Mouse (Mus musculus) T-helper 2 cell (primary cell): Measurements from ENCODE around the gene Ndufb11.

ENCODE experiments used
- in situ Hi-C: fragments of 300-600 bp; cut with MboI, MseI; formaldehyde crosslinking; loops from one replicate; pipeline ENCODE4 v1.15.1; 2025; ENCODE audit warnings: high pct_unique_total_duplicates

Ndufb11 gene

DNA sequence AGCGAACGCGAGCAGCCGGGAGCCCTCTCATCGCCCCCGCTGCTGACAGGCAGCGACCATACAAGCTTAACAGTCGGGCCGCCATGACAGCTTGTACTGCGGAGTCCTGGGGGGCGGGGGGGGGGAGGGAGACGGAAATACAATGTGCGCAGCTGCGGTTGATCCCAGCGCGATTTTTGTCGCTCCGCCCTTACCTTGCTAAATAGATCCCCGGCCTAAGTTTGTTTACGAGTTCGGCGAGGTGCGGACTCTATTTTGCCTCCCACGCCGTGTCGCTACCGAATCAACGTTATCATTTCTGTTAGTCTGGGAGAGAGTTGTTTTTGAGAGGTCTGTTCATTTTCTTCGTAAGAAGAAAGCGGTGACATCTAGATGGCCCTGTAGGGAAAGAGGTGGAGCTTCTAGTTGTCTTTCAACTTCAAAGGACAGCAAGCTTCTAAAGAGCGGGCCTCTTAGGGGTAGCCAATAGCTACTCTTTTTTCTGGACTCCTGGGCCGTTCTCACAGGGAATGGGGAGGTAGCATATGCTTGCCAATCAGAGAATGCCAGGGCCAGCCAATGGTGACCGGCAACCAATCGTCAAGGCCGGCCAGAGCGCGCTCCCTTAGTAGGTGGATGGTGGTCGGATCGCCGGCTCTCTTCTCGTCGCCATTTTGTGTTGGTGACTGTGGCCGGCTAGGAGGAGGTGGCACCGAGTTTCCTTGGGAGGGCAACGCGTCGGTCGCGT, at the start of gene Ndufb11, which contains the start of gene Rbm10:
TSS of gene Ndufb11 (minus strand) at position 444 of the 727 bp plus-strand sequence.
TSS of gene Rbm10 (plus strand) at position 328 of the 727 bp plus-strand sequence.
- in situ Hi-C loops = no loop called here

DNA sequence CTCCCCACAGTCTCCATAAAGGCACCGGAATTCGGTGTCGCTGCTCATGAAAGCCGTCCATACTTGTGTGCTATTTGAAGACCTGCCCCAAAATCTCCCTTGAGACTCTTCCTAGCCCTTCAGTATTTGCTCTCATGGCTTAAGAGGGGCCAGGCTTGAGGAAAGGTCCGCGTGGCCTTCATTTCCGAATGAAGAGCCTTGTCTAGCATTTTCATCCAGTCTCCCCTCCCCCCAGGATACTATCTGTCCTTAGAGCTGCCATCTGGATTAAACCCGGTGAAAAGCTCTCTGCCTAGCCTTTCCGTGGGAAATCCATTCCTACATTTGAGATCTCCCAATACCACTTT, 46.0 kb upstream of the Ndufb11 start:
- in situ Hi-C loops = loop anchor here (10.0 kb wide), 1 partner anchor 141 kb away; no protein-coding TSS in a partner anchor

DNA sequence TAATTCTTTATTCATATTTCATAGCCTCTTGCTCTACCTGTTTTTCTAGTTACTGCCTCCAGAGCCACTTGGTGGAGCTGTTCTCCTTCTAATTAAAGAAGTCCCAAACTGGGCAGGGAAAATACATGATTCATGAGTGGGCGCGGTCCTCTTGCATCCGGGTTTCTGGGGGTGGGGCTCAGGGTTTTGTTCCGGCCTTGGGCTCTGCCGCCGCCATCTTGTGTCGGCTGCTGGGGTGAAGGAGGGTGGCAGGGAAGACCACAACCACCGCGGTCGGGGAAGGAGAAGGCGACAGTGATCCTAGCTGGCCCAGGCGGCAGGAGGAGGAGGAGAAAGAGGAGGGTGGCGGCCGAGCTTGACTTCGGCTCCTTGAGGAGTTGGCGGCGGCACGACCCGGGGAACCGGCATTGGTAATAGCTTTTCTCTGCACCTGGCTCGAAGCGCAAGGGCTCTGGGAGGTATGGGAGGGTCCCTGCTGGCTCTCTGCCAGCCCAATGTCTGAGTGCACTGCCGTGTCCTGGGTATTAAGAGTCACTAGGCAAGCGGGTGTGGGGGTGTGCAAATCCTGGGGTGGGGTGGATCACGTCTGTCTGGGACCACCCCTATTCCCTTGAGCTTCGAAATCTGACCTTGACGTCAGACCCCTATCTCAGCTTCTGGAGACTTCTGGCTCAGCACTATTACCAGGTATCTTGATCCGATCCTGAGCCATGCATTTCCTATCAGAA, 45.5 kb upstream of the Ndufb11 start:
- in situ Hi-C loops = loop anchor here (10.0 kb wide), 1 partner anchor 142 kb away; no protein-coding TSS in a partner anchor

- in situ Hi-C loops = loop anchor here (10.0 kb wide), 1 partner anchor 142 kb away; no protein-coding TSS in a partner anchor
Observed at GRCm38 (mm10) chrX:20662317-20662715, 44.9 kb upstream of the Ndufb11 start.

- in situ Hi-C loops = no loop called here
Observed at GRCm38 (mm10) chrX:20658891-20659406, 41.5 kb upstream of the Ndufb11 start.

- in situ Hi-C loops = no loop called here
Observed at GRCm38 (mm10) chrX:20658026-20658652, 40.7 kb upstream of the Ndufb11 start, which contains the start of gene Uba1. Uba1 (plus strand) TSS chrX:20658326.

DNA sequence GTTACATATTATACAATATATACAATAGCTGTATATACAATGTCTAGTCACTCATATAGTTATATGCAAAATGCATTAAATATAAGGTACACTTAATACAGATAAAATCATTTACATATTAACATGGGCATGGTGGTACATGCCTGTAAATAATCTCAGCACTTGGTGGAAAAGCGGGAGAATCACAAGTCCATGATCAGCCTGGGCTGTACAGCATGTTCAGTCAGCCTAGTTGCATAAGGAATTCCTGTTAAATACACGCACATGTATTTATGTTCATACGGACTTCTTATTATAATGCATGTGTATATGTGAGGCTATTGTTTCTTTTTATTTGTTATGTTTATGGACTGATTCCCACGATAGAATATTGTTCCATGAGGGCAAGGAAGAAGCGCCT, 40.2 kb upstream of the Ndufb11 start:
- in situ Hi-C loops = no loop called here

DNA sequence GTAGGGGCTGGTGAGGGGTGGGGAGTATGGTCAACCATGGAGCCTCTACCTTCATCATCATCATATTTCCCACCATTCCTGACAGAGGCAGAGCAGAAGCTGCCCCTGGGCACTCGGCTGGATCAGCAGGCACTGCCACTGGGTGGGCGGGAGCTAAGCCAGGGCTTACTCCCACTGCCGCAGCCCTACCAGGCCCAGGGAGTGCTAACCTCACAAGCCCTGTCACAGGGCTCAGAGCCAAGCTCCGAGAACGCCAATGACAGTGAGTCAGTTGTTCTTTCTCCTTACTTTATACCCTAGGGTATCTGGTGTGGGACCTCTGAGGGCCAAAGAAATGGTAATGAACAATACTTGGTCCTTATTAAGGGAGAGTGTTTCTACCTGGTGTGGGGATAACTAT, 27.4 kb upstream of the Ndufb11 start:
- in situ Hi-C loops = no loop called here

- in situ Hi-C loops = no loop called here
Observed at GRCm38 (mm10) chrX:20638141-20638540, 20.7 kb upstream of the Ndufb11 start.

GRCm38 (mm10) chrX:20617903-20618399, 532 bp upstream of the Ndufb11 start:
- in situ Hi-C loops = no loop called here

DNA sequence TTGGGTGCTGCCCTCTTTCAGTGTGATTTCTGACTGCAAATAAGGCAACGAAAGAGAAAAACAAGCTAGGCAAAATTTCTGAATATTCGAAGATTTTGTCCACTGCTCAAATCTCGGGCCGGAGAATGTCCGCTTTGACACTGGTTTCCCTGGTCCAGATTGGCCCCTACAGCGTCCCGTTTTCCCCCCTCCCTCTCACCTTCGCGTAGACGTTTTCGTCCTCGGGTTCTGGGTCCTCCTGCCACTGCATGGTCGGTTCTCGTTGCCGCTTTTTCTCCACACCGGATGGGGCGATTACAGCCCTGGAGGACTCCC, 601 bp downstream of the Ndufb11 start:
- in situ Hi-C loops = no loop called here

DNA sequence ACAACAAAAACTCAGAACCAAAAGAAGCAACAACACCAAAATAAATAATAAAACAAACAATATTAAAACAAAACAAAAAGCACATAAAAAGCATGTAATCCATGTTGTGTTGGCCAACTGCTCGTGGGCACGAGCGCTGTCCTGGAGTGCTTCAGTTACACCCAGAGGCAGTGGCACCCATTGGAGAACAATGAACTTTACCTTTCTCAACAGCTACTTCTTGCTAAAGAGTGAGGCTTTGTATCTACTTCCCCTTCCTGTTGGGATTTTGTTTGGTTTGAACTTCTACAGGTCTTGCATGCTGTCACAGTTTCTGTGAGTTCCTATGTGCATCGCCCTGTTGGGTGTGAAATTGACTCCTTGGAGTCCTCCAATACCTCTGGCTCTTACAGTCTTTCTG, 8.9 kb downstream of the Ndufb11 start:
- in situ Hi-C loops = no loop called here

DNA sequence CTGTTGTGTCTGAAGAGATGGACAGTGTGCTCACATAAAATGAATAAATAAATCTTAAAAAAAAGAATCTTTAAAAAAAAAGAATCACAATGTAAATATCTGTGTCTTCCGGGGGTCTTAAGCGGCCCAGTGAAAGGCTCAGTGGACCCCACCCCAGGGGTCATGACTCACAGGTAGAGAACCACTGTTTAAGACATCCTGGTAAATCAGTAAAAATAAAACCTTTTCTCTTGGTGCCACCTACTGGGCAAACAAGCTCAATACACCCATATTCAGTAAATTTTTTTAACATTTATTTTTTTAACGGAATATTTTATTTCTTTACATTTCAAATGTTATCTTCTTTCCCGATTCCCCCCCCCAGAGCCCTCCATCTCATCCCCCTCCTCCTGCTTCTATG, 29.5 kb downstream of the Ndufb11 start:
- in situ Hi-C loops = no loop called here

DNA sequence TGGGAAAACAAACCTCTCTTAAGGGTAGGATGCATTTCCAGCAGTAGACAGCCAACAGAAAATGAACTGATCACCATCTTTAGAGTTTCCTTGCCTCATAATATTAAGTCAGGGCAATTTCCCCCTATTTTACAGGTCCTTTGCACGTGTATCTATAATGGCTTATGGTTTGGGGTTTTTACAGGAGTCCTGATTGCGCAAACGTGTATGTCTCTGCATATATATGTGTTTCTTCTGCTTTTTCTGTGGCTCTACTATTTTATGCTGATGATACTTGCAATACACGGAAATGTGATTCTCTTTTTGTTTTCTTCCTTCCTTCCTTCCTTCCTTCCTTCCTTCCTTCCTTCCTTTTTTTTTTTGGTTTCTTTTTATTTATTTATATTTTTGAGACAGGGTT, 43.5 kb downstream of the Ndufb11 start:
- in situ Hi-C loops = loop anchor here (5.0 to 25.0 kb wide), 2 partner anchors 38 to 562 kb away; no protein-coding TSS in a partner anchor

GRCm38 (mm10) chrX:20572683-20573082, 44.7 kb downstream of the Ndufb11 start:
- in situ Hi-C loops = loop anchor here (5.0 to 25.0 kb wide), 2 partner anchors 40 to 560 kb away; no protein-coding TSS in a partner anchor

GRCm38 (mm10) chrX:20571024-20571423, 46.4 kb downstream of the Ndufb11 start:
- in situ Hi-C loops = loop anchor here (5.0 to 25.0 kb wide), 2 partner anchors 41 to 559 kb away; no protein-coding TSS in a partner anchor
